Mouse (Mus musculus) embryonic facial prominence, embryonic 11.5 days (tissue): Measurements from ENCODE around the gene Cd274. TPM values are rescaled to one million over a fixed set of nuclear protein-coding genes. Genes with fewer than 3 reads are reported as not detected.

Experiments used
- ATAC-seq: fragments of 200-750 bp; cut with Nextera tagmentation; replicated peaks from 2 replicates; pipeline ENCODE4 v1.8.0; 2017; ENCODE audit warnings: low read depth; ENCODE audit not compliant: insufficient number of reproducible peaks, low FRiP score, low TSS enrichment
- DNase-seq: peaks from one replicate; pipeline ENCODE4 v3.0.0-alpha.2; 2015; ENCODE audit warnings: low spot score
- H3K27ac ChIP-seq: fragments of 300-500 bp; sonication (generic); replicated peaks from 2 replicates; pipeline ENCODE4 v1.5.1; 2014; ENCODE audit warnings: mild to moderate bottlenecking, low read depth, low read length, control low read depth
- H3K27me3 ChIP-seq: fragments of 300-500 bp; sonication (generic); 2 replicates; pipeline ENCODE4 v1.6.1; 2014; ENCODE audit warnings: mild to moderate bottlenecking, low read length, moderate library complexity, mixed read lengths; ENCODE audit not compliant: control insufficient read depth, insufficient read depth
- H3K36me3 ChIP-seq: fragments of 300-500 bp; sonication (generic); replicated peaks from 2 replicates; pipeline ENCODE4 v1.6.1; 2014; ENCODE audit warnings: low read depth, mild to moderate bottlenecking, low read length, moderate library complexity, mixed read lengths; ENCODE audit not compliant: control insufficient read depth, insufficient read depth
- H3K4me1 ChIP-seq: fragments of 300-500 bp; sonication (generic); 2 replicates; pipeline ENCODE4 v1.6.1; 2014; ENCODE audit warnings: low read length, mixed read lengths; ENCODE audit not compliant: control insufficient read depth, insufficient read depth
- H3K4me2 ChIP-seq: fragments of 300-500 bp; sonication (generic); 2 replicates; pipeline ENCODE4 v1.6.1; 2014; ENCODE audit warnings: low read depth, mild to moderate bottlenecking, control low read depth, low read length, moderate library complexity
- H3K4me3 ChIP-seq: fragments of 300-500 bp; sonication (generic); 2 replicates; pipeline ENCODE4 v1.5.1; 2014; ENCODE audit warnings: low read depth, low read length, control low read depth
- H3K9ac ChIP-seq: fragments of 300-500 bp; sonication (generic); replicated peaks from 2 replicates; pipeline ENCODE4 v1.6.1; 2014; ENCODE audit warnings: mild to moderate bottlenecking, control low read depth, low read length
- H3K9me3 ChIP-seq: fragments of 300-500 bp; sonication (generic); replicated peaks from 2 replicates; pipeline ENCODE4 v1.6.1; 2016; ENCODE audit warnings: mild to moderate bottlenecking, low read length, inconsistent platforms, mixed read lengths; ENCODE audit not compliant: control insufficient read depth
- WGBS: fragments of 180-500 bp; shearing (Covaris S2); extraction: QIAGEN DNeasy Blood & Tissue Kit; methylation state at CpG from one replicate; pipeline ENCODE4 v1.1.7; 2014; 5-methylcytosine and 5-hydroxymethylcytosine counted together
- polyA plus RNA-seq: library from polyadenylated mRNA; unstranded; fragments of >200 nt; fragmentation: Nextera tagmentation; extraction: Ambion mirVana; gene quantifications from 2 replicates; pipeline ENCODE4 v1.2.1, GENCODE M21; 2014

The Cd274 gene
- polyA plus RNA-seq, 1 experiment from 2014 or later = 0.25 TPM

GRCm38 (mm10) chr19:29391279-29391678, 24.0 kb downstream of the Cd274 start:
- ATAC-seq = no peak
- H3K9me3 ChIP-seq = no peaks in the 10 kb centered on the region
- H3K4me2 ChIP-seq = no peak overlapping the region
- no peaks in the 10 kb centered on the region for H3K36me3 ChIP-seq
- 59% methylated on average over 4 of the region's 4 CpGs for WGBS
- H3K27ac ChIP-seq = no peak overlapping the region
- no peaks in the 10 kb centered on the region for H3K27me3 ChIP-seq
- H3K4me1 ChIP-seq = no peaks in the 10 kb centered on the region
- no peak overlapping the region for H3K4me3 ChIP-seq
- no peak overlapping the region for H3K9ac ChIP-seq
- DNase-seq = no peak

- Histone ChIP-seq H3K4me3 (no peak overlapping the region), H3K36me3 (no peaks in the 10 kb centered on the region), H3K9ac (no peak overlapping the region), H3K27me3 (no peaks in the 10 kb centered on the region), H3K9me3 (no peaks in the 10 kb centered on the region), H3K4me2 (no peak overlapping the region), H3K27ac (no peak overlapping the region), H3K4me1 (no peaks in the 10 kb centered on the region)
- DNase-seq (no peak), ATAC-seq (no peak)
- WGBS = 88% methylated on average over 9 of the region's 9 CpGs
These were observed 26.1 kb downstream of the Cd274 start for GRCm38 (mm10) chr19:29393333-29393732.

- H3K4me3 ChIP-seq = no peak overlapping the region
- WGBS = 97% methylated on average over 2 of the region's 2 CpGs
- ATAC-seq (no peak), DNase-seq (no peak)
- H3K36me3 ChIP-seq = no peaks in the 10 kb centered on the region
- no peaks in the 10 kb centered on the region for H3K27me3 ChIP-seq
- H3K9ac ChIP-seq = no peak overlapping the region
- no peak overlapping the region for H3K27ac ChIP-seq
- no peaks in the 10 kb centered on the region for H3K9me3 ChIP-seq
- no peaks in the 10 kb centered on the region for H3K4me1 ChIP-seq
- H3K4me2 ChIP-seq = no peak overlapping the region
These were observed 27.5 kb downstream of the Cd274 start for GRCm38 (mm10) chr19:29394721-29395120.

GRCm38 (mm10) chr19:29396353-29396752, 29.1 kb downstream of the Cd274 start:
- Histone ChIP-seq H3K27ac (no peak overlapping the region), H3K4me3 (no peak overlapping the region), H3K4me1 (no peaks in the 10 kb centered on the region), H3K27me3 (no peaks in the 10 kb centered on the region), H3K4me2 (no peak overlapping the region), H3K9ac (no peak overlapping the region), H3K9me3 (no peaks in the 10 kb centered on the region), H3K36me3 (no peaks in the 10 kb centered on the region)
- WGBS = 53% methylated on average over 1 of the region's 1 CpGs
- ATAC-seq (no peak), DNase-seq (no peak)

- Histone ChIP-seq H3K9me3 (no peaks in the 10 kb centered on the region), H3K4me3 (no peak overlapping the region)
These were observed 32.5 kb downstream of the Cd274 start for GRCm38 (mm10) chr19:29399786-29400185.

GRCm38 (mm10) chr19:29400466-29400865, 33.2 kb downstream of the Cd274 start:
- Histone ChIP-seq H3K27me3 (no peaks in the 10 kb centered on the region), H3K4me2 (no peak overlapping the region), H3K4me3 (no peak overlapping the region), H3K9ac (no peak overlapping the region), H3K36me3 (no peaks in the 10 kb centered on the region), H3K27ac (no peak overlapping the region), H3K9me3 (no peaks in the 10 kb centered on the region), H3K4me1 (no peaks in the 10 kb centered on the region)
- ATAC-seq (no peak), DNase-seq (no peak)
- 87% methylated on average over 3 of the region's 3 CpGs for WGBS

More at GRCm38 (mm10) chr19:29399786-29400185, 32.5 kb downstream of the Cd274 start:
- Histone ChIP-seq H3K4me2 (no peak overlapping the region), H3K27me3 (no peaks in the 10 kb centered on the region), H3K27ac (no peak overlapping the region), H3K36me3 (no peaks in the 10 kb centered on the region), H3K4me1 (no peaks in the 10 kb centered on the region), H3K9ac (no peak overlapping the region)
- ATAC-seq (no peak), DNase-seq (no peak)
- WGBS = 88% methylated on average over 4 of the region's 4 CpGs

DNA sequence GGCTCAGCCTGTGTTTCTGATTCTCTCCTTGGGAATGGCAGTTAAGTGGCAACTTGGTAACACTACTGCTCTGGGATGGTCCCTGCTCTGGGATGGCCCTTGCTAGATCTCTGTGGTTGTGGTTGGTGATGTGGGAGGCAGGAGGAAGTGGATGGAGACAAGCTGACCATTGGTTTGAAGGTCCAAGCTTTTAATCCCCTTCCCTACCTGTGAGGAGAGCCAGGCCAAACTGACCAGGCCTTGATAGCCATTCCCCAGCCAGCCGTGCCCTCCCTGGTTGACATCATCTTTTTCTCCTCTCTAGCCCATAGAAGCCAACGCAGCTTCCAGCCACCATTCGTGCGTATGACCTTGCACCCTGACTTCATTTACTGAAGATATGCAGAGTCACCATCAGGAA, 35.4 kb downstream of the Cd274 start:
- Histone ChIP-seq H3K4me3 (no peak overlapping the region), H3K4me1 (peaks cover 6% of the 10 kb centered on the region), H3K9ac (no peak overlapping the region), H3K27ac (no peak overlapping the region), H3K9me3 (no peaks in the 10 kb centered on the region), H3K4me2 (no peak overlapping the region), H3K27me3 (no peaks in the 10 kb centered on the region), H3K36me3 (no peaks in the 10 kb centered on the region)
- DNase-seq (no peak), ATAC-seq (no peak)
- WGBS = 91% methylated on average over 4 of the region's 4 CpGs

DNA sequence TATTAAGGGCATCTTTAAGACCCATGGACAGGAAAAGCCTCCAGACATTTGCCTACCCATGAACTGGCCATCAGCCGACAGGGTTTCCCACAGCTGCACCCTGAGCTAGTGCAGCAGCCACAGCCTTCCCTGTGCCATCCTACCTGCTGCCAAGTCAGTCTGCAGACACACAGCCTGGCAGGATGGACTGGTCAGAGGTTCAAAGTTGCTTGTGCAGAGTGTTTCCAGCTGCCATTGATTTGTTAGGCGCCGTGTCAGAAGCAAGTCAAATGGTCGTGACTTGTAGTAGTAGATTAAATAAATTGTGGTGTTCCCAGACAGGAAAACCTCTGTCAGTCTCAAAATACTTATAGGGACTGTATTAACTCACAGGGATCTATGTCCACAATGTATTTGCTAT, 36.0 kb downstream of the Cd274 start:
- WGBS = 83% methylated on average over 4 of the region's 4 CpGs
- DNase-seq (no peak), ATAC-seq (no peak)
- Histone ChIP-seq H3K9me3 (no peaks in the 10 kb centered on the region), H3K36me3 (no peaks in the 10 kb centered on the region), H3K4me3 (no peak overlapping the region), H3K27ac (no peak overlapping the region), H3K9ac (no peak overlapping the region), H3K4me1 (peaks cover 6% of the 10 kb centered on the region), H3K27me3 (no peaks in the 10 kb centered on the region), H3K4me2 (no peak overlapping the region)
